Mouse (Mus musculus): ENCODE measurements around the gene Magi2.

Gene Magi2

DNA sequence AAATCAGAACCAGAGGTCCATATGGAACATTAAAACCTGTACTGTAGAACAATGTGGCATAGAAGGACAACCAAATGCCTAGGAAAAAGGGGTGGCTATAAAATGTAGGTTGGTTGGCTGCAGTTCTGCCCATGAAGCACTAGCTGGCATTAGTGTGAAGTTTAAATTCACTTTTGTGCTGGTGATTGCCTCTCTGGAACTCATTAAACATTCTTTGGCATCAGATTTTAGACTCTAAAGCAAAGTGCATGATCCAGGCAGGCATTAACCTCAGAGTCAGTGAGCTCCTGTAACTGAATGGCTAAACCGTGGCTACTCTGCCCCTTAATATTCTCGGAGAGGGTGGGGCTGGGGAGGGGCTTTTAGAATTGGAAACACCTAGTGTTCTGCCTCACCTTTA lies 706.4 kb downstream of the Magi2 start:
- no peak for DNase-seq (ENCODE audit: low spot score)

DNA sequence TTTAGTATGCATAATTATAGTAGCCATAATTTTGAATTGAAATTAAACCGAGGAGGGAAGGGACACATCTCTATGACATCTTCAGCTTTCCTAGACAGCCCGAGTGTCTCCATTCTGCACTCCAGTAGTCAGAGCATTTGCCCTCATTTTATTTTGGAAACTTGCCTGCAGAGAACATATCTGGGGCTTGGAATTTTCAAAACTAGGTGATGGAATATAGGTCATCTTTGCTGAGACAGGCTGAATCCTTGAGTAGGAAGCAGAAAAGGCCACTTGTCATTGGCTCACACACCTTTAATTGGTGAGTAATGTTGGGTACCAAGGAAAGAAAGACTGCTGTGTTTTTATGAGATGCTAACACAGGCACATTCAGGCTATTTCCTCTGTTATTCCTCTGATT lies 724.3 kb downstream of the Magi2 start:
- DNase-seq (ENCODE audit: low spot score): no peak

DNA sequence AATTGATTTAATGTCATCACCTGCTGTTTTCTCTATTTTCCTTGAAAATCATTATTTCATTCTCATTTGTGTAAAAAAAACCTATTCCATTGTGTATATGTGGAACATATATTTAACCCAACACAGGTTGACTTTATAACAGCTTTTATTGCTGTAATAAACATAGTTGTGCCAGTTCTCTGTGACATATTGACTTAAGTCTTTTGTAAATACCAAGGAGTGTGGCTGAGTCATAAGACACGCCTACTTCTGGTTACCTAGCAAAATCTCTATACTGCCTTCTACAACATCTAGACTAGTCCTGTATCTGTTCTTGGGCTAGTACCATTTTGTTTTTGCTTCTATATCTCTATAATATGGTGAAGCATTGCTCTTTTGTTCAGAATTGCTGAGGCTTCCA lies 737.3 kb downstream of the Magi2 start:
- DNase-seq (ENCODE audit: low spot score): no peak

DNA sequence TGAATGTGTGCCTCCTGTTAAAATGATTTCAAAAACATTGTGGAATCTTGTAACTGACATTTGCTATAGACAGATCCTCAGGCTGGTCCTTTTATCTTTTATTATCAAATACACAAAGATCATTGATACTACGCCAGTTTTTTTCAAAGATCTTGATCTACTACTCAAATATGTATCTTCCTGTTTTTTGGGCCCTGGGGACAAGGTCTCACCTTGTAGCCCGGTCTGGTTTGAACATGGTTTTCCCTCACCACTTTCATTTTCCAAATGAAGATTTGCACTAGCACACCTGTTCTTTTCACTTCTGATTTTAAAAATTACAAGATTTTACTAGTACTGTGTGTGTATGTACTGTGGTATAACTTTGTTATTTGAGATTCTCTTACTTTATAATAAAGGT lies 745.9 kb downstream of the Magi2 start:
- DNase-seq (ENCODE audit: low spot score): no peak

DNA sequence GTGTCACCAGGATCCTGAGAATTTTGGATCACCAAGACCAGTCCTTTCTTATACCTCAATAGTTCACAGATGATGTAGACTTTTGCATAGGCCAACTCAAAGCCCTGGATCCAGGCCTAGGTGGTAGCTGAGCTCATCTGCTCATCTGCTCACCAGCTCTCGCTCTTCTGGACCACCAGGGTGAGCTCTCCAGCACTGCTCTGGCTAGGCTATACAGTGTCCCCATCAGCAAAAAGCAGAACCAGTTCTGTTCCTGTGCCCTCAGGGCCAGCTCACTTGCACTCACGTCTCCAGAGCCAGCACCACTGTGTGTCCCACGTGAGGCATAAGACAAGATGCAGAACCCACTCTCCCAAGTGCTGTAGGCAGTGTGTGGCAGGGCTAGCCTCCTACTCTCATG lies 747.0 kb downstream of the Magi2 start:
- no peak for DNase-seq (ENCODE audit: low spot score)

DNA sequence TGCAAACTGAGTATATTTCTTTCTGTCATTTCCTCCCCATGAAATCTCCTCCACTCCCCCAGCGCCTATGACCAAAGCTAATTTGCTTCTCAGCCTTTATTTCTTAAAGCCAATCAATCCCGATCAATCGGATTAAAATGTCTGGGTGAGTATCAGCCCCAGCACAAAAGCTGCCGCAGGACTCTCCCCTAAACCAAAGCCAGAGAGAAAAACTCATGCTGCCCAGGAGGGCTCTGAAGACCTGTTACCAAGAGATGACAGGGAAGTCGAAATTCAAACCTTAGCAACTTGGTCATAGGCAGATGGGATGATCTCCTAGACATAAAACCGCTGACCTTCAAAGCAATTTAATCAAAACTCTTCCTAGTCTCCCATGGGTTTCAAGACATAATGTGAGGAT lies 754.7 kb downstream of the Magi2 start:
- DNase-seq (ENCODE audit: low spot score): no peak

DNA sequence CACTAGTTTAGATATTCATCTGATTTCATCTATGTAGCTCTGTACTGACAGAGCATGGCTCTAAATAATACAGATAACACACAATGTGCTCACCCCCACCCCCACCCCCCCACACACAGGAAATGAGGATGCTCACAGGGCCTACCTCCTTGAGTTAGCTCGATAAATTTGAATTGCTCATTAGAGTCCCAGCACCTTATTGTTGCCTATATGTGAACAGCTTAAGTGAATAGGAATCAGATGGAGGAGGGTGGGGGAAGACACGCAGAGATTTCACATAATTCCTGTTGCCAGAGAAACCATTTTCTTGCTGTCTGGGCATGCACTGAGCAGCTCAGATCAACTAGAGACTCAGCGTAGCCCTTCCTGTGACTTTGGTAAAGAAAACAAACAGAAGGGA lies 755.2 kb downstream of the Magi2 start:
- no peak for DNase-seq (ENCODE audit: low spot score)

DNA sequence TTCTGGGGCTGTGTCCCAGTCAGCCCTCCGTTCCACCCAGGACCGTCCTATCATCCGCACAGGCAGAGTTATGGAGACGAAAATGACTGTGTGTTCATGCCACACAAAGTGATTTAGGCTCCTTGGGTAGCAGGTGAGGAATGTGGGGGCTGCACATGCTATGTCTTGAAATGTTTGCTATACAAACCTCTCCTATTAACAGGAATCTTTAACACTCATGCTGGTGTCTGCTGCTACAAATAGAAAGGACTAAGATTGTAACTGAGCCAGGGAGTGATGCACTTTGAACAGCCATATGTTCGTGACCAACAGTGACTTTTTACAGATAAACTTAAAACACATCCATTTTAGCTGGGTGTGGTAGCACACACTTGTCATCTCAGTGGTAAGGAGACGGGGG lies 772.6 kb downstream of the Magi2 start:
- no peak for DNase-seq (ENCODE audit: low spot score)

DNA sequence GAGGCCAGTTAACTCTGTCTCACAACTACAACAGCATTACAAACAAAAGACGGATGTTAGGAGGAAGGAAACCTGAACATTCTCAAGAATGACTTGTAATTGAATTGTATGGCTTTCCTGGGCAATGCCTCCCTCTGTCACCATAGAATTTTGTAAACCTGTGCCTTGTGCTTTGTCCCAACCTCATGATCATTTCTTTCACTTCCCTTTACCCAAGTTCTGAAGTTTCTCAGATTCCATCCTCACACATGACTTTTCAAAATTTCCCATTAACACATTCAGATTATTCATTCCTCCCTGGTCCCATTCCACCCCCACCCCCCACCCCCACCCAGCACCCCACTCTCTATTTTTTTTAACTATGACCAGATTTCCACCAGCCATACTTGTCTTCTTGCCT lies 773.1 kb downstream of the Magi2 start:
- no peak for DNase-seq (ENCODE audit: low spot score)

DNA sequence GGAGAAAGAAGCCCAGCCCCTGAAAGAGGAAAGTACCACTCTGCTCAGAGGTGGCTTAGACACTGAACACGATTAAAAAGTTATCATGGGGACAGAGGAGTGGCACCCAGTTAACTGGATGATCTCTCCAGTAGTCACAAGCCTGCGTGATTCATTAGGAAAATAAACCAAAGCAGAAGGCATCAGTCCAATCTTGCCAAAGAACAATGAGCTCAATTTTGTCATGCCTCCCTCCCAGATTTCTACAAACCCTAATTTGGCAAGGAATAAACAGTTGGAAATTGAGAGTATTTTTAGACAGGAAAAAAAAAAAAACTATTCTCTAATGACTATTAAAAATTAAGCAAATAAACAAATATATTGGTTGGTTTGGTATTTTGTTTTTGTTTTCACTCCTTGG lies 779.8 kb downstream of the Magi2 start:
- no peak for DNase-seq (ENCODE audit: low spot score)

DNA sequence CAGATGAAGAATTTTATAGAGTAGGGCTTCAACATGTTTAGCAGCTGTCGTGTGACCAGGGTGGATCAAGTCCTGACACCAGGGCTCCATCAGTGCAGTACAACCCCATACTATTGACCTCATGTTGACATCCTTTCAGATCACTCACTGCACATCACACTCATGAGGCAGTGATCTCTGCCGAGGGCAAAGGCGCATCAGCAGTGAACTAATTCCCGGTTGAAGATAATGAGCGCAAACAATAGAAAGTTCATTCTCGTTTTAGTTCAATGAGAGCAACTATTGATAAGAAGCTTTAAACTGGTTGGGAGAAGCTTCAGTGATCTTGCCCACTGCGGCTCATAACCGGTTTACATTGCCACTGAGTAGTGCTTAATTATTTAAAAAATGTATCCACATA lies 780.4 kb downstream of the Magi2 start:
- DNase-seq (ENCODE audit: low spot score): no peak

DNA sequence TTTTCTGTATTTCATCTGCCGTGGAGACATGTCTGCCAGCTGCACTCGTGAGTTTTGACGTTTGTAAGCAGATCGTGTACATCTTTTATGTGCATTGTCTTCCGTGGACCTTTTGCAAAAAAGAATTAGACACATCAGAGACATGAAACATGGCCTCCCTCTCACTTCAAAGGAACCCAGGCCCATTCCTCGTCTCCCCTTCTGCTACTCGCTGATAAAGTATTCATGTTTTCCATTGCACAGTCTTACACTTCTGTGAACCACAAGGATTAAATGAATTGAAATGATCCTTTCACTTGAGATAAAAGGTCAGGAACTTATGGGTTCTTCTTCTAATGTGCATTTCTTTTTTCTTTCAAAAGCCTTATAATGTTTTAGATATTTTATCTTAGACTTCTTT lies 783.4 kb downstream of the Magi2 start:
- no peak for DNase-seq (ENCODE audit: low spot score)

DNA sequence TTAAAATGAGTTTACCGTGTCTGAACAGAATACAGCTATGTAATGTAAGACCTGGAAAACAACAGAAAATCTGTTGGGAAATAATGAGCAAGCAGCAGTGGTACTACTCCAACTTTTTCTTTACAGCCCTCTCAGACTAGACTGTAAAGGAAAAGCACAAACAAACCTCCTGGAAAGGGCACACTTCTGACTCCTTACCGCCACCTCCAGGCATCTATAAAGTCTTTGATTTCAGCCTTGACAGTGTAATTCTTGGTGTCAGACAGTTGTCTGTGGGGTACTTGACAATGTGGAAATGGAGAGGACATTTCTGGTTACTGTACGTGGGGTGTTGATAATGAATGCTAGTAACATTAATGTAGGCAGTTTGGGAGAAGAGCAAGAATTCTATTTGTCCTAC lies 791.2 kb downstream of the Magi2 start:
- DNase-seq (ENCODE audit: low spot score): no peak

DNA sequence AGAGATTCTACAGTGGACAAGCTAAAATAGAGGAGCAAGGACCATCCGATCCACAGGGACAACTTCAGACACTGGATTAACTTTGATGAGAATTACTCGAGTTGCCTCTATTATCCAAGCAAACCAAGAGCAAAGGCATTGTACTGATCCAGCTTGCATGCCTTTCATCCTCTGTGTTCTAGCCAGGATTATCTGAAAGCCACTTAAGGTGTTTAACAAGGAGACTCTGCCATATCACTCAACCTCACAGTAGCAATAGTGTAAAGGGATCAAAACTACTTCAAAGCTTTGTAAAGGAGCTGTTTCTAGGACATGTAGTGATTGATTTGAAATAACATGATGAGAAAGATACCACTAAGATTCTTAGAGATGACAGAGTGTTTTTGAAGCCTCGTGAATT lies 819.8 kb downstream of the Magi2 start:
- DNase-seq (ENCODE audit: low spot score): no peak

DNA sequence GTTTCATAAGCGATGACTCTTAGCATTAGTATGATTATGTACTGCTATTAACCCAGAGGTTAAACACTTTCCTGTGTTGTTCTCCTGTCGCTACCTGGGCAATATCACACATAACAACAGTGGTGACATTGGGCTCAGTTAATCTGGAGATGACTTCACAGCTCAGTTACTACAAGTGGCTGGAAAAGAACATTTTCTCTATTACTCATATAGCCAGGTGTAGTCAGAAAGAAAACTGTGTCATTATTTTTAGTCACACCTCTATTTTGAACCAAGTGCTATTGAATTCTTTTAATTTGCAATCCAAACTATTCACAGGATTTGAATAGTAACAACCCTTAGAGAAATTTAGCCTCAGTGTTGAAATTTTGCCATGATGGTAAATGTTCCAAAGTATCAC lies 821.5 kb downstream of the Magi2 start:
- no peak for DNase-seq (ENCODE audit: low spot score)

DNA sequence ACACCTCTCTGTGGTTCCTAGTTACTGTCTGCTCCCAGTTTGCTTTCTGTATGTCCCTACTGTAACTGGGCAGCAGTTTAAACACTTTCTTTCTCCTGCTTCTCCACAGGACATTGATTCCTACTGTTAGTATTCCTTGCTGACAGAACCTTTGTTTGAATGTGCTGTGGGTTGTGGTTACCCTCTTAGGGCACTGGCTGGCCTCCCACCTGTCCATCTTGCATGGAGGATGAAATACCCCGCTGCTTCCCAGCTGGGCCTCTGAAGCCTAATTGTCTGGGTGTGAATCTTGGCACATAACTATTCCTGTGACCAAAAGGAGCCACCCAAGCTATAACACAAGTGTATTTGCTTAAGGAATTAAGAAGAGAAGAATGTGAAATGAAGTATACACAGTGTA lies 823.4 kb downstream of the Magi2 start:
- no peak for DNase-seq (ENCODE audit: low spot score)

DNA sequence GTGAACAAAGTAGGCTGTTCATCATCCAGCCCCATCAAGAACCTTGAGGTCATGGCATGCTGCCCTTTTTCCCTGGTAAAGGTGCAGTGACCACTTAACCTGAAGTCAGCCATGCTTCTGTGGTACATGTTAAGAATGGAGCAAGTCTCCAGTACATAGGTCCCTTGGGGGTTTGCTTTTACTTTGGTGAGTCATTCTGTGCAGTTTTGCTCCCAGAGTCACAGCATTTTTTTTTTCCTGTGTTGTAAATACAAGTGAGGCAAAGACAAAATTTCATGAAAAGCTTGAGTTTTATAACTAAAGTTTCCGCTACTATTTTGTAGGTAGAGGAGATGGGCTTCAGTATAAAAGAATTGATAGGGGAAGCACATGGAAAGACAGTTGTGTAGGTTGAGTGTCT lies 828.2 kb downstream of the Magi2 start:
- DNase-seq (ENCODE audit: low spot score): no peak

DNA sequence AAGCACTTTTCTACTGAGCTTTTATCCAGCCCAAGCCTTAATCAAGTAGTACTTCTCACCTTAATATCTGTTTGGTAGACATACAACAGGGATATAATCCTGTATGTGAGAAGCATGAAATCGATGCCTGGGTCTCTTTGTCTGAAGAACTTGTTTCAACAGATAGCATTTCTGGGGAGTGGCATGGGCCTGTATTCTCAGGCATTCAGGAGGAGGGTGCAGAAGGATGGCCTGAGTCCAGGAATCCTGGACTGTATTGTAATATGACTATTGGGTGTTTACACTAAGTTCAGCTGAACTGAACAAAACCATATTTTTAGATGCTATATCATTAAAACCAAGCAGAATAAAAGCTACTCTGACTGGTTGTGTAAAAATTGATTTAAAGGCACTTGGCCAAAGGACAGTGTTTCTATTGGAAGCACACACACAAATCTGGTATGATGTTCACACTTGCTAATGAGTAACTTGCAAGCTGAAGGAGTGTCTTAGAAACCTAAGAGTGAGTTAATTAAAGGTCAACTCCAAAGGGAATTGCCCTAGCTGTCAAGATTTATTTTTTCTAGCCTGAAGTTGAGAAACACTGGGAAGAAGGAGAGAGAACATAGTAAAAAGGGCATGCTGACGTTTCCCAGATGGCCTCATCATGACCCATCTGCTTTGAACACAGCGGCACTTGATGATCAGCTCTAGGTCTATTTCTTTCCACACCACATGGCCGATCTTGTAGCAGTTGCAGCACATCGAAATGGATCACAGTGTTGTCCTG lies 829.4 kb downstream of the Magi2 start:
- no peak for DNase-seq (ENCODE audit: low spot score)

DNA sequence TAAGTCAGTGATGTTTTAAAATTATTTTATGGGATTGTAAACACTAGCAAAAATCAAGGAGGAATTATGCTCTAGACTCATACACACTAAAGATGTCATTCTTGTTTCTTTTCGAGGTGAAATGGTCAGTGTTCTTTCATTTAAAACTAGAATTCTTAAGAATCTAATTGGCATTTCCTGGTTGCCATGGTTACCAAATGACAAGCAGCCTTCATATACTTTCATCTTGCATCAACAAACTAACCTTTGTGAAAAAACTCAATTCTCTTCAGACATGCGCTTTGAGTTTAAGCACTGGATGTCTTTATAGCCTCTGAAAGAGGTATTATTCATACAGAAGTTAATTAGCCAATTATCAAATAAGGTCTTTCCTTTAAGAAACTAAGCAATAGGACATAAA lies 830.0 kb downstream of the Magi2 start:
- no peak for DNase-seq (ENCODE audit: low spot score)

DNA sequence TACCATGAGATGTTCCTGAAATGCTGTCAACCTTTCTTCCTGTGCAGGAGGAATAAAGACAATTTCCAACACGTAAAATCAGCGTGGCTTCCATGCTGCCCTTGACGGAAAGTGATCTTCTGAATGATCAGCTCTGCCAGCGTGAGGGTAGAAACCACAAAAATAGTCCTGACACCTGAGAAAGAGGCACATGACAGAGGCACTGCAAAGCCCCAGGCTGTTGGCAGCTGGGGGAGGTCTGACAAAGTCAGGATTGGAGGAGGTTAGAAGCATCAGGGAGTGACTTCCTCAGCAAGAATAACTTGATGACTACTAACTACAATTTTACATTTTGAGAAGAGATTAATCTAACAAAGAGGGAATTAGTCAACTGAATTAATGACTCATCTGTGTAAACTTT lies 835.2 kb downstream of the Magi2 start:
- no peak for DNase-seq (ENCODE audit: low spot score)

DNA sequence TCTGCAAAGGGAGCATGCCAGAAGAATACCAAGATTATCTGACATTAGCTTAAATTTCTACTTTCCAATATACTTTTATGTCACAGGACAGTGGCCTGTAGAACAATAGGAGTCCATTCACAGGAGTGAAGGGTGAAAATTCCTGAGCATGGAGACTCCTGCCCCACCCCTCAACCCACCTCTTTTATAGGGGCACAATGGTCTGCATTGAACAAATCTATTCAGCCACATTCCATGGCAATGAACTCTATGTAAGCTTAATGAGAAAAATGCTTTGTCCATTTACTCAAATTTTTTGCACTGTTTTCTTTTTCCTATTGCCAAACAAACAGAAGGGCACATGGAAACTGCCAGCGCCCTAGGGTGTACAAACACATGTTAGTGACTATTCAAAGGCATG lies 838.2 kb downstream of the Magi2 start:
- no peak for DNase-seq (ENCODE audit: low spot score)

DNA sequence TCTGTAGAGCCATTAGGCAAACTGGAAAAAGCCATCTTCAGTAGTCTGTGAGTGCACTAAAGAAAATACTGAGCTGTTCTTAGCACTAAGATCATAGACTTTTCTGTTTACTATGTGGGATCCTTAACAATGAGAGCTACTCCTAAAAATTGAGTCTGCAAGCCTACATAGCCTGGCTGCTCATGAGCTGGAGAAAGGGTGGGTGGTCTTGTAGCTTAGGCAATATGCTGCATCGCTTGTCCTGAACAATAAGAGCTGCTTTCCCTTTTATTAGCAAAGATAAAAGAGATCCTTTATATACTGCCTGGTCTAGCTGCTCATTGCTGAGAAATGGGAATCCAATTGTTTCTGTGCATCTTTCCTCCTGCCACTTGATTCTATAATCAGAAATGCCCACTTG lies 841.7 kb downstream of the Magi2 start:
- no peak for DNase-seq (ENCODE audit: low spot score)

DNA sequence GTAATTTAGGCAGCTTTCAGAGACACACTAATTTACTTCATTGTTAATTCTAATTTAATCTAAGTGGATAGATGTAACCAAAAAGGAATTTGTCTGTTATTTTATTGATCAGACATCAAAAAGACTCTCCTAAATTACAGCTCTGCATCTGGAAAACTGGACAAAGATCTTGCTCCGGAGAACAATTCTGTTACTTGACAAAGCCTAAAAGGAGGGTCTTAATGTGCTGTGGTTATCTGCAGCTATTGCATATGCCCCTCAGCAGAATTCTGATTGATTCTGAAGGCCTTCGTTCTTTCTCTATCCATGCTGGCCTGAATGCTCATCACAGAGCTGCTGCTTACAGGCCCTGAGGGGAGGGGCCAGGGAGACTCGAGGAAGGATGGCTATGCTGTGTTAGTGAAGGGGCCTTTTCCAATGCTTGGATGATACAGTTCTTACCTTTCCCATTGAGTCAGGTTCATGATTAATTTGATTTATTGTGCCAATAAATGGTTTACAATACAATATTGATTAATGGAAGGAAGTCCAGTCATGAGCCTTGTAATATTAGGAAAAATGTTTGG lies 842.2 kb downstream of the Magi2 start:
- DNase-seq (ENCODE audit: low spot score): no peak

DNA sequence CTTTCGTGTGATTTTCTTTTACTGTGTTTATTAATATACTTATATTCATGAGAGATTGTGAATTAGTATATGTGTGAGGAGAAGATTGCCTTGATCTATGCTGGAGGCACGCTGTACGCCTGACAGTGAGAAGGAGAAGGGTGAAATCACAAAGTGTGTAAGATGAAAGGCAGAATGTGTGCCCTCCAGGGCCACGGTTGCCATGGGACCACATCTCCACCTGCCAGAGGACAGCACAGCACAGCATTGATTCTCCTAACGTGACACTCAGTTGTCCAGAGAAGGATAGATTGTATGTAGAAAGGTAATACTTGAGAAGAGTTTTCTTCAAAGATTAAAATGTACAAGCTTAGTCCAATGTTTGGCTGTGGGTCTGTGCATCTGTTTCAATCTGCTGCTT lies 847.3 kb downstream of the Magi2 start:
- no peak for DNase-seq (ENCODE audit: low spot score)
